Mouse (Mus musculus) gastrocnemius, adult 2 months (tissue): ENCODE data around the gene Cdc42ep2. TPM values are rescaled to one million over a fixed set of nuclear protein-coding genes. Genes with fewer than 3 reads are reported as not detected.

Source experiments
- DNase-seq: peaks from one replicate; pipeline ENCODE4 v3.0.0; 2022
- H3K27ac ChIP-seq: fragments of 200-600 bp; 2 replicates; pipeline ENCODE4 v1.8.1; 2022; ENCODE audit warnings: mild to moderate bottlenecking
- H3K4me3 ChIP-seq: fragments of 200-600 bp; 2 replicates; pipeline ENCODE4 v1.8.1; 2022; ENCODE audit warnings: mild to moderate bottlenecking, moderate library complexity
- CTCF ChIP-seq: fragments of 200-600 bp; IDR thresholded peaks from 2 replicates; pipeline ENCODE4 v1.8.1; 2022; ENCODE audit warnings: antibody characterized with exemption, mild to moderate bottlenecking, moderate library complexity
- intact Hi-C: fragments of 180-260 bp; cut with DNase I; formaldehyde crosslinking; loops from one replicate; pipeline ENCODE4 v1.15.1; 2025
- total RNA-seq, 2 experiments: library from RNA; stranded (reverse); gene quantifications; 2 replicates each; pipeline ENCODE4 v1.2.3; 2021

The Cdc42ep2 gene
- total RNA-seq, 2 experiments from 2014 or later = 8.2 to 14.3 TPM

DNA sequence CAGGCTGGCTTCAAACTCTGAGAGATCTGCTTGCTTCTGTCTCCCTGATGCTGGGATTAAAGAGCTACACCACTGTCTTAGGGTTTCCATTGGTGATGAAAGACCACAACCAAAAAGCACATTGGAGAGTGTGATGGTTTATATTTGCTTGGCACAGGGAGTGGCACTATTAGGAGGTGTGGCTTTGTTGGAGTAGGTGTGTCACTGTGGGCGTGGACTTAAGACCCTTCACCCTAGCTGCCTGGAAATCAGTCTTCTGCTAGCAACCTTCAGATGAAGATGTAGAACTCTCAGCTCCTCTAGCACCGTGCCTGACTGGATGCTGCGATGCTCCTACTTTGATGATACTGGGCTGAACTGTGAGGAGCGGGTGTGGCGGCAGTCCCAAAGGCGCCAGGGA is 13.9 kb upstream of the Cdc42ep2 start:
- H3K4me3 ChIP-seq = no peak overlapping the region
- H3K27ac ChIP-seq = peak overlapping the region; percentile 64
- DNase-seq = no peak
- no peak for TF ChIP-seq CTCF
- intact Hi-C loops = no loop called here

DNA sequence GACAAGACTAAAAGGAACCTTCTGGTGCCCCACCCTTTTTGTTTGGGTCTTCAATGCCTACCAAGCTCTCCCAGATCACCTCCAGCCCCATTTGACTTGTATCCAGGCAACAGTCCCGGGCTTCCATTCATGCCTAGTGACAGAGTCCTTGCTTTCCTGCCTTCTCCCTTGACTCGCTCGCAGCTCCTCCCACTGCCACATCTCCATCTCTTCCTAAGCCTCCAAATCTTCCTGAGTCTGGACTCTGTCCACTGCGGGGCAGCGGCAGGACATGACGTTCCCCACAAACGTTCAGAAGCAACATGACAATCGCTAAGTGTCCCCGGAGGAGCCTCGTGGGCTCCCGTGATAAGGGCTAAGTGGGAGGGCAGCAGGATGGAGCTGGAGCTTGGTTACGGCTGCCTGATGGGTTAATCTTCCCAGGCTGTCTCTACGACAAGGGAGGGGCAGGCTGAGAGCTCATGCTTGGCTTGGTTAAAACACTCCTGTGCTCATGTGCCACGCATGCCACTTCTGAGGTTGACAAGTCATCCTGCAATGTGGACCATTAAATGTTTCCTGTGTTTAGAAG is 13.3 kb upstream of the Cdc42ep2 start:
- Histone ChIP-seq H3K27ac (peak overlapping the region; percentile 64), H3K4me3 (peak overlapping the region; percentile 15; the same call in 1 of the 2 replicates)
- no peak for DNase-seq
- intact Hi-C loops = no loop called here
- TF ChIP-seq CTCF = no peak

DNA sequence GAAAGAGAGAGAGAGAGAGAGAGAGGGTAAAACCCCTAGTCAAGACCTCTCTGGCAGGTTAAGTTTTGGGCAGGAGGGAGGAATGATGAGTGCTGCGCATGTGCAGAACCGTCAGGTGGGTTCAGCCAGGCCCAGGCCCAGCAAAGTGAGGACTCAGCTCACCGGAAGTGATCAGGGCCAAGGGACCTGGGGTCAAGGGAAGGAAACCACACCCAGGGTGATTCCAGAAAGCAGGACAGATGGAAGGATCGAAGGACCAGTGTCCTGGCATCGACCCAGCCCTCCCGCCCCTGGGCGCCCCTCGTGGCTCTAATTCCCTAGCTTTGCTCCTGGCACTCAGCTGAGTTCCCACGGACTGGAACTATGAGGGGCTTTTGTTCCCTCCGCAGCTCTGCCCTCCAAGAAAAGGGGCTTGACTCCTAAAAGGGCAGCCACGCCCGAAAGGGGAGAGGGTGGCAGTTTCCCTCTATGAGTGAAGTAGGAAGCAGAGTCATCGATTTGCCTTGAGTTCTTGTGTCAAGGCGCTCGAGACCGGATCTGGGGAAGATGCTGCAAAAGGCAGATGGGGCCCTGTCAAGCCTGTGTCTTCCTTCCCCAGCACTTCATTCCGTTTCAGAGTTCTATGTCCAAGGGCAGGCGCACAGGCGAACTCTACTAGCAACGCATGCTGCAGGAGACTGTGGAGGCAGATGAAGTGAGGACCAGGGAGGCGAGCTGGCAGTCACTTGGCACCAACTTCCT is 12.6 kb upstream of the Cdc42ep2 start:
- TF ChIP-seq CTCF = no peak
- H3K4me3 ChIP-seq = peak overlapping the region; percentile 15; the same call in 1 of the 2 replicates
- intact Hi-C loops = no loop called here
- H3K27ac ChIP-seq = peak overlapping the region; percentile 64
- no peak for DNase-seq

DNA sequence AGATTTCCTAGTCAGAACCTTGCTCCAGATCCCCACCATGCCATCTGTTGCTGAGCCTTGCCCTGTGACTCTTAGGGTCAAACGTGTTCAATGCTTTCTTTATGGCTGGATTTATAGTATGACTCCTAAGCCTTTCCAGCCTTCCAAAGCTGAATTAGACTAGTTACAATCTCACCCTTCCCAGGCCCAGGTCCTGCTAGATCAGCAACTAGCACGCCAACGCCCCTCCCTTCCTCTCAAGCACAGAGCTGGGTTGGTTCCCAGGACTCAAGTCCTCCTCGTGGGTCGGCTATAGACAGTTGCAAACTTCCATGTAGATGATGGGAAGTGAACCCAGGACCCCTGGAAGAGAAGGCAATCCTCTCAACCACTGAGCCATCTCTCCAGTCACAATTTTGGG is 11.1 kb upstream of the Cdc42ep2 start:
- H3K4me3 ChIP-seq = no peak overlapping the region
- TF ChIP-seq CTCF = no peak
- peak overlapping the region; percentile 65 for H3K27ac ChIP-seq
- DNase-seq = peak; percentile 64
- intact Hi-C loops = no loop called here

DNA sequence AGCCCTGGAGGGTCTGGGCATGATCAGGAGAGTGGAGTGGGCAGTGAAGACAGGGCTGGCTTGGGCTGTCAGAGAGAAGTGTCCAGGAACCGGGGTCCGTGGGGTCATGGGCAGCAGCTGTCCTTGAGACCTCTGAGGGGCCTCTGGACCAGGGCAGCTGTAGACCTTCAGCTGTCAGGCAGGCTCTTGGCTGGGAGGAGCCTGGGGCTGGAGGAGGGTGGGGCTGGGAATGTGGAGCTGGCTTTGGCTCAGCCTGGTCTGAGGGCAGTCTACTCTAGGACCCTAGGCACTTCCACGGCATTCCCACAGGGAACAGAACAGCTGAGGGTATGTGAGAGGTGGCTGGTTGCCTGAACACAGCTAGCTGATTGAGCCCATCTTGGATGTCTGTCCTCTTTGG is 10.7 kb upstream of the Cdc42ep2 start:
- H3K4me3 ChIP-seq = no peak overlapping the region
- intact Hi-C loops = no loop called here
- DNase-seq = peak; percentile 73
- peak overlapping the region; percentile 65 for H3K27ac ChIP-seq
- no peak for TF ChIP-seq CTCF

DNA sequence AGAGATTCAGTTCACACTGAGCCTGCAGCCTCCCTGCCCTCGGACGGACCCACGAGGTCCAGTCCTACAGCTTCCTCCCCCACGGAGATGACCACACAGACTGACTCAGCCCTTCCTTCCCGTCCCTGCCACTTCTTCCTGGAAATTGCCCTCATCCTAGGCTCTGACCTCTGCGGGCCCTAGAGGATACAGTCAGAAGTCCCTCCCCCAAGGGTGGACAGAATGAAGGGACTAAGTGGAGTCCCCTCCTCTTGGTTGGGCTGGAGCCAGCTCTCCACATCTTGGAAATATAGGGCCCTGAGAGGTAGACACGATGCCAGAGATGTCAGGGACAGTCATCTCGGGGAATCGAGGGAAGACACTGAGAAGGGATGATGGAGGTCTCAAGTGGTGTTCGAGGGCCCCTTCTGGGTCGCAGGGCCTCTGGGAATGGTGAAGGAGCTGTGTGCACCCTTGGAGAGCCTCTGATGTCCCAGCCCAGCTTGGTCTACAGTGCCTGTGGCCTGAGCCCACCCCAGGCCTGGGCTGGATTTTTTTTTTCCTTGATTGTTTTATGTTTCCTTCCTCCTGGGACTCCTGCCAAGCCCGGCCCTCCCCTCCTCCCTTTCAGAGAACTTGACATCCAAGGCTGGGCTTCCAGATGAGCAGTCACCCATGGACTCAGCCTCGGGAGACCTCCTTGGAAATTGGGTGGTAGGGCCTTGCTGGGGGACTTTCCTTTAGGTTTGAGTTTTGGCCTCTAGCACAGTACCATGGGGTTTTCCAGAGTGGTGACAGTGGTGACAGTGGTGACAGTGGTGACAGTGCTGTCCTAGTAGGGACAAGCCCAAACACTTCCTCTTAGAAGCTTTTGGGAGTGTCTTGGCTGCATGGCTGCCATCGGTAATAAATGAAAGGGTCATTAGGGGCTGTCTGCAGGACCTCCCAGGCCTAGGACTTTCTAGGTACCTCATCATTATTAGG is 5.3 kb upstream of the Cdc42ep2 start:
- H3K27ac ChIP-seq = peak overlapping the region; percentile 80
- H3K4me3 ChIP-seq = peak overlapping the region; percentile 18; the same call in 1 of the 2 replicates
- no peak for TF ChIP-seq CTCF
- DNase-seq = peak; percentile 69
- intact Hi-C loops = no loop called here

DNA sequence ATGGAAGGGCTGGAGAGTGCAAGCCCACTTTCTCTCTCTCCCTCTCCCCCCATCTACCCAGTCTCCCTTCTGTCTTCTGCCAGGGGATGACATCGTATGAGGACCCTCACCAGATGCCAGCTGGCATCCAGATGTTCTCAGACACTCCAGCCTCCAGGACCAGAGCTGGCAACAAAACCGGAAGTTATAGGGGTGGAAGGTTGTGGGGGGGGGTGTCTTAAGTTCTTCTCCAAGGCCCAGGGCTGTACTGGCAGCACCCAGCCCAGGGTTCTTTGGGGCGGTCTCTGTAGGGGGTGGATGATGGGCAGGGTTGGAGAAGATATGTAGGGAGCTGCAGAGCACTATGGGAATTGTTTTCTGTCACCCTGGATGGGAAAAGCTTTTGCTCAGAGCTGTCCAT is 3.9 kb upstream of the Cdc42ep2 start:
- no peak overlapping the region for H3K27ac ChIP-seq
- no peak overlapping the region for H3K4me3 ChIP-seq
- intact Hi-C loops = no loop called here
- TF ChIP-seq CTCF = no peak
- DNase-seq = no peak

DNA sequence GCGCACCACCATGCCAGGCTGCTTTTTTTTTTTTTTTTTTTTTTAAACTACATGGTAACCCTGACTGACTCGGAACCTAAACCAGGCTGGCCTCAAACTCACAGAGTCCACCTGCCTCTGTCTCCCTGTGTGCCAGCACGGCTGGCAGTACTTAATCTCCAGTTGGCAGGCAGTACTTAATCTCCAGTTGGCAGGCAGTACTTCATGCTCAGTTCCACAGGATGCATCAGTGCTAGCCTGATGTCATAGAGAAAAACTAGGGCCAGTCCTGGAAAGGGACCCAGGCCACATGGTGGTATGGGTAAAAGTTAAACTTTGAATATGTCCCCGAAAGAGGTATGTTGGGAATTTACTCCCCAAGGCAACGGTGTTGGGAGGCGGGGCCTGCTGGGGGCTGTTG is 3.5 kb upstream of the Cdc42ep2 start:
- intact Hi-C loops = no loop called here
- TF ChIP-seq CTCF = no peak
- peak; percentile 61 for DNase-seq
- H3K4me3 ChIP-seq = no peak overlapping the region
- H3K27ac ChIP-seq = no peak overlapping the region

DNA sequence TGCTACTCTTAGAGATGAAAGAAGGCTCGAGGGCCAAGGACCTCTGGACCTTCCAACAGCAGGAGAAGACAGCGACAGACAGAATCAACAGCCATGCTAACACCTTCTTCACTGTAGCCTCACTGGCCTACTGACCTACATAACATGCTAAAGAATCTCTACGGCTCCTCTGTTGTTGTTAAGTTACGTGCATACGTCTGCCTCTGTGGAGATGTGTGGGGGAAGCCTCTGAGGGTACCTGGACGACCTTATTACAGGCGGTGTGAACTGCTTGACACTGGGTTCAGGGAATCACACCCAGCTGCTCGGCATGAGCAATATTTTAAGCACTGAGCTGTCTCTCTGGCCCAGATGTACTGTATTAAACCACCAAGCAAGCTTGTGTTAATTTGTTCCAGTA is 2.9 kb upstream of the Cdc42ep2 start:
- no peak for TF ChIP-seq CTCF
- DNase-seq = no peak
- intact Hi-C loops = no loop called here
- H3K27ac ChIP-seq = 0 out of 2 replicates have a peak overlapping the region, but pooled peaks have one; percentile 1
- no peak overlapping the region for H3K4me3 ChIP-seq

DNA sequence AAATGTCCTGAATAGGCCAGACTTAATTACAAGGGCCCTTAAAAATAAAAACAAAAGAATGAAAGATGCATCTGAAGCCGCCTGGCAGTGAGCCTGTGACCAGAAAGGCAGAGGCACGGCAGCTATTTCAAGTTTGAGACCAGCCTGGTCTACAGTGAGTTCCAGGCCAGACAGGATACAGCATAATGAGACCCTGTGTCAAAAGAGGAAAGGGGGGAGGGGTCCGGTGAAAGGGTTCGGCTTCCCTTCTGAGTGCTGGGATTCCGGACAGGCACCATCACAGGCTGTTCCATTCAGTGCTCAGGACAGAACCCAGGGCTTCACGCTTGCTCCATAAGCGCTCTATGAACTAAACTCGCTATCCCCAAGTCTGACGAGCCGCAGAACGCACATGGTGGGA is 2.4 kb upstream of the Cdc42ep2 start:
- DNase-seq = no peak
- Histone ChIP-seq H3K27ac (0 out of 2 replicates have a peak overlapping the region, but pooled peaks have one; percentile 1), H3K4me3 (no peak overlapping the region)
- intact Hi-C loops = no loop called here
- TF ChIP-seq CTCF = no peak

DNA sequence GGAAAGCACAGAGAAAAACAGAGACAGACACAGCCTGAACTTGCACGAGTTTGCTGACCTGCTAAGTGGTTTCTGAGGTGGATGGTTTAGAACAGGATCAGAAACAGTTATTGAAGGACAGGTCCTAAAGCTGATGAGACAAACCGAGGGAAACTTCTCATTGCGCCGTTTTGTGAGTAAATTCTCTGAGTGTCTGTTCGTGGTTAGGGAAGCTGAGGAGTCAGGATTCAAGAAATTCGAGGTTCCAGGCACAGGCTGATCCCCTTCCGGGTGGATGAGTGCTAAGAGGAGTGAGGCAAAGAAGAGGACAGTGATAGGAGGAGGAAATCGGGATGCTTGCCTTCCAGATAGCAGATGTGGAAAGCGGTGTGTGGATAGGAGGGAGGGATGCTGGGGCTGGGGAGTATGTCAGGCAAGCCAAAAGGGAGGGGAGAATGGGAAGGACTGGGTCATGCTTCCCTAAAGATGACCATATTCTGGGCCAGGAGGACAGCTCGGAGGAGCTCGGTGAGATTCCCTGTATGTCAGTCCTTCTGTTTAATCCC is 767 bp upstream of the Cdc42ep2 start:
- DNase-seq = peak; percentile 11
- no peak for TF ChIP-seq CTCF
- Histone ChIP-seq H3K27ac (peak overlapping the region; percentile 96), H3K4me3 (peak overlapping the region; percentile 92)
- intact Hi-C loops = loop anchor here (2.0 kb wide), 1 partner anchor 15 kb away; no protein-coding TSS in a partner anchor

DNA sequence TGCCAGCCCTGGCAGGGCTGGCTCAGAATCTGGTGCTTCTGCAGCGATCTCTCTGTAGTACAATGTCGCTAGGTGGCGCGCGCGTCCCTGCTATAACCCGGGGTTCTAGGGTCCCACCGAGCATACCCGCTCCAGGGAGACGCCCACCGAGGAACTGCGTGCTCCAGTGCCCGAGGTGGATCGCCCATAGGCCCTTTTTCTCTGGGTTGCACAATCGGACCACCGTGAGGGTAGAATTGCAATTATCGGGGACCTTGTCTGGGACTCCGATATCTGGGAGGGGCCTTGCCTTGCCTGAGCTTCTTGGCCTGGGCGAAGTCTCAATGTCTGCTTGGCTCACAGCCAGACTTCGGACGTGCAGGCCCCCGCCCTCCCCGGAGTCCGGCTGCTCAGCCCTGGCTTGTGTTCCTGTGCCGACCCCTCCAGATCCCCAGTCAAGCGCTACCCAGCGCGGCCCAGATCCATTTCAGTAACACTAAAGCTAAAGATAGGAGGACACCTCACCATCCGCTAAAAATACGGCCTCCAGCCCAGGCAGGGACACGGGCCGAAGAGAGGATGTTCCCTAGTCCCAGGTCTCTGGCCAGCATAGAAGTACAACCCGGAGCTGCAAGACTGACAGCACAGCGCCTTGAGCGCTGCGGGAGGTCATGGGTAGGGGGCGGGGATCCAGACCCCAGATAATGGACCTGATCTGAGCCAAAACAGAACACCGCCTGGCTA is 465 bp downstream of the Cdc42ep2 start:
- DNase-seq = peak; percentile 97
- peak overlapping the region; percentile 92 for H3K4me3 ChIP-seq
- TF ChIP-seq CTCF = peak; percentile 90
- H3K27ac ChIP-seq = peak overlapping the region; percentile 96
- intact Hi-C loops = loop anchor here (1.0 to 5.0 kb wide), 4 partner anchors 17 to 123 kb away; partner anchors contain the start of genes Capn1 and Syvn1
